Mouse (Mus musculus) cortical plate, adult 2 months (tissue): Measurements from ENCODE around the gene Rab11fip5.

Experiments
- CTCF ChIP-seq: fragments of 200-500 bp; IDR thresholded peaks from 2 replicates; pipeline ENCODE4 v1.5.1; 2011; ENCODE audit warnings: mild to moderate bottlenecking, control low read depth, low read length; ENCODE audit not compliant: insufficient read depth; ENCODE audit errors: extremely low read depth
- POLR2A ChIP-seq: fragments of 200-500 bp; IDR thresholded peaks from 2 replicates; pipeline ENCODE4 v1.6.1; 2011; ENCODE audit warnings: mild to moderate bottlenecking, low read length, control low read depth; ENCODE audit not compliant: insufficient read depth; ENCODE audit errors: extremely low read depth

DNA sequence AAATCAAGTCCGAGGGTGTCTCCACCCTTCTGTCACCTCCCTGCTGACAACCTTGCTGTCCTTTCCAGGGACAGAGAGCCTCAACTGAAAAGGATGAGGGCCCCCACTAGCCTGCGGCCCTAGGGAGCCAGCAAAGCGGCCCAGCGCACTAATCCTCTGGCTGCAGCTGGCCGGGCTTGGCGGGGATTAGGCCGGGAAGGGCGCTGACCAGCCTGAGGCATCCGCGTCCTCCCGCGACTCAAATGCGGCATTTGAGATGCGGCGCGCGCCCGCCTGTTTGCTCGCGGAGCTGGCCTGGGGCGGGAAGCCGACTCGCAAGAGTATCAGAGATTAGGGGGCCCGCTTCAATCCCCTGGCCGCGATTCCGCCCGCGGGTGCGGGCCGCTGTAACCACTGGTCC is 34.6 kb upstream of the Rab11fip5 start:
- TF ChIP-seq CTCF (no peak), POLR2A (no peak)
